10 mouse cellular contexts compared by ENCODE assay signal in genomic region chrX:11139971-11140421, GRCm38 (mm10).
DNase-seq lines count a peak whose midpoint lies in the region; ATAC-seq and TF ChIP-seq lines count a peak whose summit lies in the region.
"Had no signal": no experiment of that assay in that cellular context is flagged by ENCODE, and none has a peak within 500 bp of the region (broad histone marks: within the 10 kb centered on the region; RNA-seq: fewer than 3 reads in every experiment).

No protein-coding gene starts in this region.

- no peak overlapping the region for H3K4me2 ChIP-seq in heart, embryonic 11.5 days
- no peak overlapping the region for H3K4me2 ChIP-seq in embryonic facial prominence, embryonic 15.5 days (replicated peaks)
- no peak overlapping the region for H3K4me2 ChIP-seq in kidney, postnatal 0 days (ENCODE audit: low read length)
- H3K4me2 ChIP-seq in stomach, embryonic 15.5 days = no peak overlapping the region
- H3K4me2 ChIP-seq: embryonic facial prominence, embryonic 13.5 days had no signal

- ATAC-seq in heart, embryonic 11.5 days (replicated peaks; ENCODE audit: insufficient number of reproducible peaks, low FRiP score, low TSS enrichment) = no peak
- peak; percentile 94 for ATAC-seq in Patski
- peak; percentile 43; the same call in 1 of the 2 replicates for ATAC-seq in embryonic facial prominence, embryonic 15.5 days (ENCODE audit: insufficient number of reproducible peaks, low FRiP score, low TSS enrichment, low read depth)
- ATAC-seq in kidney, postnatal 0 days (replicated peaks; ENCODE audit: low FRiP score, low read depth) = peak; percentile 59; the same call in 1 of the 2 replicates
- ATAC-seq in stomach, embryonic 15.5 days (ENCODE audit: insufficient read depth, low FRiP score, low read depth) = peak; percentile 31; the same call in 1 of the 2 replicates

- no peaks in the 10 kb centered on the region for H3K27me3 ChIP-seq in heart, adult 2 months (ENCODE audit: control insufficient read depth, insufficient read depth, low read length)
- H3K27me3 ChIP-seq in heart, embryonic 11.5 days (ENCODE audit: control insufficient read depth, insufficient read depth, low read length) = no peaks in the 10 kb centered on the region
- peaks cover 3% of the 10 kb centered on the region for H3K27me3 ChIP-seq in Patski
- no peaks in the 10 kb centered on the region for H3K27me3 ChIP-seq in embryonic facial prominence, embryonic 15.5 days
- H3K27me3 ChIP-seq in kidney, postnatal 0 days (ENCODE audit: insufficient read depth, low read length) = no peaks in the 10 kb centered on the region
- H3K27me3 ChIP-seq in stomach, embryonic 15.5 days (replicated peaks) = no peaks in the 10 kb centered on the region

- H3K36me3 ChIP-seq in heart, adult 2 months (ENCODE audit: control insufficient read depth, insufficient read depth, low read length) = no peaks in the 10 kb centered on the region
- H3K36me3 ChIP-seq in heart, embryonic 11.5 days (ENCODE audit: control insufficient read depth, insufficient read depth, low read length) = no peaks in the 10 kb centered on the region
- no peaks in the 10 kb centered on the region for H3K36me3 ChIP-seq in embryonic facial prominence, embryonic 15.5 days
- H3K36me3 ChIP-seq in kidney, postnatal 0 days (ENCODE audit: insufficient read depth, low read length) = no peaks in the 10 kb centered on the region
- no peaks in the 10 kb centered on the region for H3K36me3 ChIP-seq in stomach, embryonic 15.5 days
- H3K36me3 ChIP-seq: embryonic facial prominence, embryonic 13.5 days had no signal

- intact Hi-C loops in heart, adult 2 months (cut with DNase I) = loop anchor here (10.0 kb wide), 1 partner anchor 485 kb away; no protein-coding TSS in a partner anchor

- in situ Hi-C loops in Patski (cut with MboI; ENCODE audit: low pct_unique_long_range_greater_than_20kb) = no loop called here

- POLR2A ChIA-PET in Patski (lab: Charles Lee) = interaction anchor here (0.6 kb wide), 1 partner anchor 783 kb away, joined by 4 read pairs; no protein-coding TSS in a partner anchor

- TF ChIP-seq EP300 in heart, adult 2 months (IDR thresholded peaks at IDR 0.05; ENCODE audit: insufficient read depth, low read depth, low read length) = no peak

- no peak overlapping the region for H3K4me3 ChIP-seq in heart, adult 2 months
- no peak overlapping the region for H3K4me3 ChIP-seq in heart, embryonic 11.5 days (ENCODE audit: low read depth, low read length)
- no peak overlapping the region for H3K4me3 ChIP-seq in embryonic facial prominence, embryonic 15.5 days (replicated peaks)
- no peak overlapping the region for H3K4me3 ChIP-seq in kidney, postnatal 0 days (replicated peaks; ENCODE audit: low read depth, low read length)
- no peak overlapping the region for H3K4me3 ChIP-seq in stomach, embryonic 15.5 days (replicated peaks)
- no peak overlapping the region for H3K4me3 ChIP-seq in layer of hippocampus, adult 2 months
- H3K4me3 ChIP-seq: embryonic facial prominence, embryonic 13.5 days; megakaryocyte, embryonic 14.5 days had no signal

- H3K27ac ChIP-seq in heart, adult 2 months = no peak overlapping the region
- H3K27ac ChIP-seq in heart, embryonic 11.5 days (ENCODE audit: low read depth, low read length) = no peak overlapping the region
- no peak overlapping the region for H3K27ac ChIP-seq in embryonic facial prominence, embryonic 15.5 days (replicated peaks)
- no peak overlapping the region for H3K27ac ChIP-seq in kidney, postnatal 0 days
- H3K27ac ChIP-seq in stomach, embryonic 15.5 days = no peak overlapping the region
- no peak overlapping the region for H3K27ac ChIP-seq in layer of hippocampus, adult 2 months
- H3K27ac ChIP-seq: embryonic facial prominence, embryonic 13.5 days had no signal

- CTCF ChIA-PET in Patski (lab: Charles Lee) = interaction anchor here (1.5 kb wide), 1 partner anchor 14 kb away, joined by 3 read pairs; no protein-coding TSS in a partner anchor

- TF ChIP-seq POLR2A in heart, adult 2 months (IDR thresholded peaks at IDR 0.05; ENCODE audit: insufficient read depth, low read depth, low read length) = no peak

- peaks cover 6% of the 10 kb centered on the region for H3K4me1 ChIP-seq in heart, adult 2 months (ENCODE audit: control insufficient read depth, insufficient read depth, low read length)
- no peaks in the 10 kb centered on the region for H3K4me1 ChIP-seq in heart, embryonic 11.5 days (ENCODE audit: control insufficient read depth, insufficient read depth, low read length)
- no peaks in the 10 kb centered on the region for H3K4me1 ChIP-seq in embryonic facial prominence, embryonic 15.5 days
- H3K4me1 ChIP-seq in kidney, postnatal 0 days (replicated peaks; ENCODE audit: insufficient read depth, low read length) = no peaks in the 10 kb centered on the region
- H3K4me1 ChIP-seq in stomach, embryonic 15.5 days = no peaks in the 10 kb centered on the region
- H3K4me1 ChIP-seq: megakaryocyte, embryonic 14.5 days had no signal

- peak; percentile 59 to 63 for DNase-seq in heart, adult 2 months
- DNase-seq in Patski (ENCODE audit: low read depth, low spot score) = peak; percentile 75
- DNase-seq in kidney, postnatal 0 days (ENCODE audit: low spot score) = peak; percentile 34
- DNase-seq in layer of hippocampus, adult 2 months (ENCODE audit: low spot score in 2 of 2) = no peak
- no peak for DNase-seq in frontal cortex, postnatal 25 days (ENCODE audit: low spot score in 2 of 2)

- no peak overlapping the region for H3K9ac ChIP-seq in heart, adult 2 months (ENCODE audit: low read depth, low read length)
- no peak overlapping the region for H3K9ac ChIP-seq in heart, embryonic 11.5 days (ENCODE audit: low read depth, low read length)
- no peak overlapping the region for H3K9ac ChIP-seq in embryonic facial prominence, embryonic 15.5 days
- H3K9ac ChIP-seq in kidney, postnatal 0 days (ENCODE audit: low read depth, low read length) = no peak overlapping the region
- no peak overlapping the region for H3K9ac ChIP-seq in stomach, embryonic 15.5 days
- H3K9ac ChIP-seq: embryonic facial prominence, embryonic 13.5 days had no signal

- 27% methylated on average over 8 of the region's 8 CpGs for WGBS in heart, adult 2 months
- 60% methylated on average over 8 of the region's 8 CpGs for WGBS in heart, embryonic 11.5 days (ENCODE audit: insufficient replicate concordance)
- WGBS in embryonic facial prominence, embryonic 15.5 days = 34% methylated on average over 8 of the region's 8 CpGs
- 36% methylated on average over 8 of the region's 8 CpGs for WGBS in kidney, postnatal 0 days
- WGBS in stomach, embryonic 15.5 days = 54% methylated on average over 8 of the region's 8 CpGs

- H3K79me2 ChIP-seq in heart, adult 2 months (replicated peaks; ENCODE audit: control insufficient read depth, insufficient read depth, low read length) = no peaks in the 10 kb centered on the region

- TF ChIP-seq CTCF in heart, adult 2 months (IDR thresholded peaks at IDR 0.05) = no peak
- no peak for TF ChIP-seq CTCF in Patski (IDR thresholded peaks at IDR 0.05)
- no peak for TF ChIP-seq CTCF in kidney, postnatal 0 days (IDR thresholded peaks at IDR 0.05; ENCODE audit: low read depth)
- TF ChIP-seq CTCF in layer of hippocampus, adult 2 months (conservative IDR thresholded peaks at IDR 0.05) = no peak

- no peaks in the 10 kb centered on the region for H3K9me3 ChIP-seq in heart, embryonic 11.5 days (replicated peaks; ENCODE audit: control insufficient read depth, low read length)
- H3K9me3 ChIP-seq in embryonic facial prominence, embryonic 15.5 days (replicated peaks) = no peaks in the 10 kb centered on the region
- no peaks in the 10 kb centered on the region for H3K9me3 ChIP-seq in kidney, postnatal 0 days (replicated peaks; ENCODE audit: low read length)
- H3K9me3 ChIP-seq in stomach, embryonic 15.5 days = no peaks in the 10 kb centered on the region
- H3K9me3 ChIP-seq: embryonic facial prominence, embryonic 13.5 days; megakaryocyte, embryonic 14.5 days had no signal

Comparison
In these comparisons a context has a peak if more than half of its experiments do, and no peak if none do; other contexts are left out.
1. DNase-seq: peak in heart, adult 2 months (2 of 2), Patski (single experiment) and kidney, postnatal 0 days (single experiment); none in layer of hippocampus, adult 2 months (0 of 2) and frontal cortex, postnatal 25 days (0 of 2).